Mouse (Mus musculus) liver, embryonic 11.5 days (tissue): Measurements from ENCODE around the gene Amdhd1. TPM values are rescaled to one million over a fixed set of nuclear protein-coding genes. Genes with fewer than 3 reads are reported as not detected.

Source experiments
- polyA plus RNA-seq: library from polyadenylated mRNA; unstranded; fragments of >200 nt; fragmentation: Nextera tagmentation; extraction: Ambion mirVana; gene quantifications from 2 replicates; pipeline ENCODE4 v1.2.1, GENCODE M21; 2014

Gene Amdhd1
- polyA plus RNA-seq, 1 experiment from 2014 or later: 6.2 TPM

Other genes starting within 250 kb of the Amdhd1 start
- gene Elk3, start 228.9 kb downstream of the Amdhd1 start, polyA plus RNA-seq: 15.9 and 17.6 TPM in 2 replicates
- gene Lta4h, start 86.6 kb downstream of the Amdhd1 start, polyA plus RNA-seq: 163 and 185 TPM in 2 replicates
- gene Hal, start 51.3 kb downstream of the Amdhd1 start, polyA plus RNA-seq: 1.1 and 1.3 TPM in 2 replicates
- gene Ccdc38, start 599 bp upstream of the Amdhd1 start, polyA plus RNA-seq: 0.32 and 0.38 TPM in 2 replicates
- 179 and 199 TPM in 2 replicates for gene Snrpf, start 49.7 kb upstream of the Amdhd1 start, polyA plus RNA-seq
- 0.56 and 0.60 TPM in 2 replicates for gene Ntn4, start 100.6 kb upstream of the Amdhd1 start, polyA plus RNA-seq